Mouse (Mus musculus) heart, adult 2 months (tissue): Measurements from ENCODE around the gene Fars2.

ENCODE experiments used
- CTCF ChIP-seq: fragments of 200-600 bp; IDR thresholded peaks from 2 replicates; pipeline ENCODE4 v1.8.1; 2022; ENCODE audit warnings: antibody characterized with exemption, mild to moderate bottlenecking, moderate library complexity
- EP300 ChIP-seq: fragments of 200-500 bp; IDR thresholded peaks from 2 replicates; pipeline ENCODE4 v1.6.1; 2011; ENCODE audit warnings: low read depth, low read length, control low read depth; ENCODE audit not compliant: insufficient read depth

- TF ChIP-seq CTCF, result no peak
- no peak for TF ChIP-seq EP300
These were observed 619.4 kb downstream of the Fars2 start for GRCm38 (mm10) chr13:36736619-36736996.
